Mouse (Mus musculus): Measurements from ENCODE around the gene Phyh. TPM values are rescaled to one million over a fixed set of nuclear protein-coding genes. Genes with fewer than 3 reads are reported as not detected.
"Not testable (repeated sequence)": the region's sequence is repeated elsewhere in the genome, so short reads cannot be mapped to it uniquely, and the experiment has no call there.

Phyh gene
- polyA plus RNA-seq, 1 experiment from 2014 or later, result 45.1 TPM

- Histone ChIP-seq H3K27ac (ENCODE audit: low read depth, low read length) (no peak overlapping the region), H3K27me3 (replicated peaks; ENCODE audit: control insufficient read depth, insufficient read depth, low read length) (no peaks in the 10 kb centered on the region), H3K9me3 (ENCODE audit: control insufficient read depth, low read length) (peaks cover 4% of the 10 kb centered on the region; the same call in 1 of the 2 replicates), H3K4me2 (no peak overlapping the region), H3K9ac (ENCODE audit: low read depth, low read length) (no peak overlapping the region), H3K4me3 (ENCODE audit: low read depth, low read length) (no peak overlapping the region), H3K4me1 (replicated peaks; ENCODE audit: control insufficient read depth, insufficient read depth, low read length) (no peaks in the 10 kb centered on the region), H3K36me3 (ENCODE audit: control insufficient read depth, insufficient read depth, low read length) (peaks cover 2% of the 10 kb centered on the region; the same call in 1 of the 2 replicates)
- WGBS, result 48% methylated on average over 2 of the region's 2 CpGs
- DNase-seq (ENCODE audit: low spot score) (no peak), ATAC-seq (replicated peaks; ENCODE audit: low FRiP score) (no peak)
Measured at GRCm38 (mm10) chr2:4929230-4929629, 10.4 kb downstream of the Phyh start.

- H3K4me2 ChIP-seq, result no peak overlapping the region
- H3K27ac ChIP-seq (ENCODE audit: low read depth, low read length), result no peak overlapping the region
- WGBS, result 90% methylated on average over 9 of the region's 9 CpGs
- H3K9me3 ChIP-seq (ENCODE audit: control insufficient read depth, low read length), result no peaks in the 10 kb centered on the region
- no peak for ATAC-seq (replicated peaks; ENCODE audit: low FRiP score)
- H3K4me3 ChIP-seq (ENCODE audit: low read depth, low read length), result no peak overlapping the region
- H3K36me3 ChIP-seq (ENCODE audit: control insufficient read depth, insufficient read depth, low read length), result peaks cover 2% of the 10 kb centered on the region; the same call in 1 of the 2 replicates
- DNase-seq (ENCODE audit: low spot score), result no peak
- no peaks in the 10 kb centered on the region for H3K4me1 ChIP-seq (replicated peaks; ENCODE audit: control insufficient read depth, insufficient read depth, low read length)
- no peak overlapping the region for H3K9ac ChIP-seq (ENCODE audit: low read depth, low read length)
- H3K27me3 ChIP-seq (replicated peaks; ENCODE audit: control insufficient read depth, insufficient read depth, low read length), result no peaks in the 10 kb centered on the region
Measured at GRCm38 (mm10) chr2:4934516-4934915, 15.7 kb downstream of the Phyh start.

GRCm38 (mm10) chr2:4937931-4938330 lies 19.1 kb downstream of the Phyh start:
- Histone ChIP-seq H3K9ac (ENCODE audit: low read depth, low read length) (no peak overlapping the region), H3K4me2 (no peak overlapping the region), H3K27me3 (replicated peaks; ENCODE audit: control insufficient read depth, insufficient read depth, low read length) (no peaks in the 10 kb centered on the region), H3K9me3 (ENCODE audit: control insufficient read depth, low read length) (no peaks in the 10 kb centered on the region), H3K4me1 (replicated peaks; ENCODE audit: control insufficient read depth, insufficient read depth, low read length) (no peaks in the 10 kb centered on the region), H3K4me3 (ENCODE audit: low read depth, low read length) (no peak overlapping the region), H3K36me3 (ENCODE audit: control insufficient read depth, insufficient read depth, low read length) (peaks cover 2% of the 10 kb centered on the region; the same call in 1 of the 2 replicates), H3K27ac (ENCODE audit: low read depth, low read length) (no peak overlapping the region)
- DNase-seq (ENCODE audit: low spot score), result no peak
- WGBS, result 82% methylated on average over 7 of the region's 7 CpGs
- ATAC-seq (replicated peaks; ENCODE audit: low FRiP score), result no peak

- H3K4me3 ChIP-seq (ENCODE audit: low read depth, low read length), result no peak overlapping the region
- no peak overlapping the region for H3K27ac ChIP-seq (ENCODE audit: low read depth, low read length)
- no peaks in the 10 kb centered on the region for H3K9me3 ChIP-seq (ENCODE audit: control insufficient read depth, low read length)
- DNase-seq (ENCODE audit: low spot score), result no peak
- no peaks in the 10 kb centered on the region for H3K27me3 ChIP-seq (replicated peaks; ENCODE audit: control insufficient read depth, insufficient read depth, low read length)
- 83% methylated on average over 11 of the region's 11 CpGs for WGBS
- no peak overlapping the region for H3K4me2 ChIP-seq
- no peaks in the 10 kb centered on the region for H3K4me1 ChIP-seq (replicated peaks; ENCODE audit: control insufficient read depth, insufficient read depth, low read length)
- no peak for ATAC-seq (replicated peaks; ENCODE audit: low FRiP score)
- peaks cover 2% of the 10 kb centered on the region; the same call in 1 of the 2 replicates for H3K36me3 ChIP-seq (ENCODE audit: control insufficient read depth, insufficient read depth, low read length)
- H3K9ac ChIP-seq (ENCODE audit: low read depth, low read length), result no peak overlapping the region
Measured at GRCm38 (mm10) chr2:4940861-4941260, 22.0 kb downstream of the Phyh start.

- H3K4me3 ChIP-seq (ENCODE audit: low read depth, low read length); H3K36me3 ChIP-seq (ENCODE audit: control insufficient read depth, insufficient read depth, low read length); H3K27ac ChIP-seq (ENCODE audit: low read depth, low read length); H3K4me1 ChIP-seq (replicated peaks; ENCODE audit: control insufficient read depth, insufficient read depth, low read length); H3K9ac ChIP-seq (ENCODE audit: low read depth, low read length); H3K4me2 ChIP-seq; DNase-seq (ENCODE audit: low spot score); ATAC-seq (replicated peaks; ENCODE audit: low FRiP score); H3K27me3 ChIP-seq (replicated peaks; ENCODE audit: control insufficient read depth, insufficient read depth, low read length); H3K9me3 ChIP-seq (ENCODE audit: control insufficient read depth, low read length): not testable (repeated sequence)
- 77% methylated on average over 8 of the region's 8 CpGs for WGBS
Measured at GRCm38 (mm10) chr2:4949691-4950090, 30.9 kb downstream of the Phyh start.

GRCm38 (mm10) chr2:4950986-4951385 lies 32.2 kb downstream of the Phyh start:
- Histone ChIP-seq H3K9me3 (ENCODE audit: control insufficient read depth, low read length) (no peaks in the 10 kb centered on the region), H3K27ac (ENCODE audit: low read depth, low read length) (no peak overlapping the region), H3K36me3 (ENCODE audit: control insufficient read depth, insufficient read depth, low read length) (no peaks in the 10 kb centered on the region), H3K4me2 (no peak overlapping the region), H3K27me3 (replicated peaks; ENCODE audit: control insufficient read depth, insufficient read depth, low read length) (no peaks in the 10 kb centered on the region), H3K9ac (ENCODE audit: low read depth, low read length) (no peak overlapping the region), H3K4me1 (replicated peaks; ENCODE audit: control insufficient read depth, insufficient read depth, low read length) (no peaks in the 10 kb centered on the region), H3K4me3 (ENCODE audit: low read depth, low read length) (no peak overlapping the region)
- WGBS, result 80% methylated on average over 2 of the region's 2 CpGs
- DNase-seq (ENCODE audit: low spot score) (no peak), ATAC-seq (replicated peaks; ENCODE audit: low FRiP score) (no peak)

GRCm38 (mm10) chr2:4954216-4954760 lies 35.5 kb downstream of the Phyh start:
- WGBS, result 80% methylated on average over 6 of the region's 6 CpGs
- no peak for ATAC-seq (replicated peaks; ENCODE audit: low FRiP score)
- DNase-seq (ENCODE audit: low spot score), result no peak
- Histone ChIP-seq H3K36me3 (ENCODE audit: control insufficient read depth, insufficient read depth, low read length) (no peaks in the 10 kb centered on the region), H3K4me1 (replicated peaks; ENCODE audit: control insufficient read depth, insufficient read depth, low read length) (no peaks in the 10 kb centered on the region), H3K27ac (ENCODE audit: low read depth, low read length) (no peak overlapping the region), H3K9me3 (ENCODE audit: control insufficient read depth, low read length) (no peaks in the 10 kb centered on the region), H3K4me3 (ENCODE audit: low read depth, low read length) (no peak overlapping the region), H3K9ac (ENCODE audit: low read depth, low read length) (no peak overlapping the region), H3K4me2 (no peak overlapping the region), H3K27me3 (replicated peaks; ENCODE audit: control insufficient read depth, insufficient read depth, low read length) (no peaks in the 10 kb centered on the region)

- Histone ChIP-seq H3K4me1 (replicated peaks; ENCODE audit: control insufficient read depth, insufficient read depth, low read length) (no peaks in the 10 kb centered on the region), H3K9ac (ENCODE audit: low read depth, low read length) (no peak overlapping the region), H3K4me2 (no peak overlapping the region), H3K36me3 (ENCODE audit: control insufficient read depth, insufficient read depth, low read length) (no peaks in the 10 kb centered on the region), H3K9me3 (ENCODE audit: control insufficient read depth, low read length) (no peaks in the 10 kb centered on the region), H3K4me3 (ENCODE audit: low read depth, low read length) (no peak overlapping the region), H3K27me3 (replicated peaks; ENCODE audit: control insufficient read depth, insufficient read depth, low read length) (no peaks in the 10 kb centered on the region), H3K27ac (ENCODE audit: low read depth, low read length) (no peak overlapping the region)
- DNase-seq (ENCODE audit: low spot score) (no peak), ATAC-seq (replicated peaks; ENCODE audit: low FRiP score) (no peak)
- 78% methylated on average over 12 of the region's 12 CpGs for WGBS
Measured at GRCm38 (mm10) chr2:4958039-4958438, 39.2 kb downstream of the Phyh start.

- H3K36me3 ChIP-seq (ENCODE audit: control insufficient read depth, insufficient read depth, low read length), result no peaks in the 10 kb centered on the region
- WGBS, result 93% methylated on average over 2 of the region's 2 CpGs
- no peak overlapping the region for H3K27ac ChIP-seq (ENCODE audit: low read depth, low read length)
- DNase-seq (ENCODE audit: low spot score) (no peak), ATAC-seq (replicated peaks; ENCODE audit: low FRiP score) (no peak)
- no peaks in the 10 kb centered on the region for H3K9me3 ChIP-seq (ENCODE audit: control insufficient read depth, low read length)
- no peaks in the 10 kb centered on the region for H3K4me1 ChIP-seq (replicated peaks; ENCODE audit: control insufficient read depth, insufficient read depth, low read length)
- H3K4me2 ChIP-seq, result no peak overlapping the region
- H3K27me3 ChIP-seq (replicated peaks; ENCODE audit: control insufficient read depth, insufficient read depth, low read length), result no peaks in the 10 kb centered on the region
- H3K4me3 ChIP-seq (ENCODE audit: low read depth, low read length), result no peak overlapping the region
- H3K9ac ChIP-seq (ENCODE audit: low read depth, low read length), result no peak overlapping the region
Measured at GRCm38 (mm10) chr2:4967806-4968205, 49.0 kb downstream of the Phyh start.

Data from liver, embryonic 11.5 days (tissue).